8 mouse cellular contexts compared by ENCODE assay signal in genomic region chr7:44525126-44525832, GRCm38 (mm10). TPM values are rescaled to one million over a fixed set of nuclear protein-coding genes. Genes with fewer than 3 reads are reported as not detected.
DNase-seq lines count a peak whose midpoint lies in the region; ATAC-seq lines count a peak whose summit lies in the region.

No protein-coding gene starts in this region.

- peaks cover 34% of the 10 kb centered on the region for H3K27me3 ChIP-seq in intestine, embryonic 16.5 days (replicated peaks; ENCODE audit: control insufficient read depth, insufficient read depth, low read length)
- H3K27me3 ChIP-seq in limb, embryonic 13.5 days = peaks cover 89% of the 10 kb centered on the region

- peak overlapping the region; percentile 21 for H3K4me3 ChIP-seq in intestine, embryonic 16.5 days (ENCODE audit: low read length)
- H3K4me3 ChIP-seq in limb, embryonic 13.5 days = peak overlapping the region; percentile 3; the same call in 1 of the 2 replicates

- H3K4me2 ChIP-seq in intestine, embryonic 16.5 days (ENCODE audit: low read depth, low read length) = peak overlapping the region; percentile 43
- H3K4me2 ChIP-seq in limb, embryonic 13.5 days (replicated peaks) = peak overlapping the region; percentile 14; the same call in 1 of the 2 replicates

- ATAC-seq in intestine, embryonic 16.5 days = peak; percentile 40
- no peak for ATAC-seq in limb, embryonic 13.5 days (ENCODE audit: low FRiP score, low read depth)

- H3K36me3 ChIP-seq in intestine, embryonic 16.5 days (ENCODE audit: control insufficient read depth, insufficient read depth, low read length) = no peaks in the 10 kb centered on the region
- no peaks in the 10 kb centered on the region for H3K36me3 ChIP-seq in limb, embryonic 13.5 days

- peaks cover 16% of the 10 kb centered on the region for H3K4me1 ChIP-seq in intestine, embryonic 16.5 days (ENCODE audit: control insufficient read depth, insufficient read depth, low read length)
- peaks cover 17% of the 10 kb centered on the region for H3K4me1 ChIP-seq in limb, embryonic 13.5 days

- WGBS in intestine, embryonic 16.5 days = 15% methylated on average over 22 of the region's 22 CpGs
- whole genome bisulfite sequencing in limb, embryonic 13.5 days = 11% methylated on average over 22 of the region's 22 CpGs

- peak overlapping the region; percentile 58 for H3K9ac ChIP-seq in intestine, embryonic 16.5 days (ENCODE audit: low read depth, low read length)
- peak overlapping the region; percentile 31 for H3K9ac ChIP-seq in limb, embryonic 13.5 days

- peak; percentile 53 for DNase-seq in retina, postnatal 1 day
- no peak for DNase-seq in retina, embryonic 14.5 days (ENCODE audit: low spot score)
- DNase-seq in cerebellum, adult 9-11 months = peak; percentile 78
- DNase-seq in heart, adult 11 months = peak; percentile 99
- DNase-seq in right cerebral cortex, postnatal 25 days = peak; percentile 31
- DNase-seq in thymus, postnatal 10 days (ENCODE audit: low spot score in 2 of 2) = no peak

- no peaks in the 10 kb centered on the region for H3K9me3 ChIP-seq in intestine, embryonic 16.5 days (ENCODE audit: control insufficient read depth, low read length)
- H3K9me3 ChIP-seq in limb, embryonic 13.5 days = no peaks in the 10 kb centered on the region

- H3K27ac ChIP-seq in intestine, embryonic 16.5 days (ENCODE audit: low read length) = no peak overlapping the region
- H3K27ac ChIP-seq in limb, embryonic 13.5 days = no peak overlapping the region

RNA-seq across cellular contexts. Expression of gene Mybpc2, which starts 0.8 kb away (rescaled TPM):
- polyA plus RNA-seq in intestine, embryonic 16.5 days (2015; fragmentation: Nextera tagmentation; extraction: Ambion mirVana) = 0.38 and 0.45 TPM in 2 replicates
- 0.08 and 0.10 TPM in 2 replicates for polyA plus RNA-seq in limb, embryonic 13.5 days (2015; fragmentation: Nextera tagmentation; extraction: Ambion mirVana)

RNA-seq across cellular contexts. Expression of gene Spib, which starts 6.6 kb away (rescaled TPM):
- polyA plus RNA-seq in intestine, embryonic 16.5 days (2015; fragmentation: Nextera tagmentation; extraction: Ambion mirVana) = 0.39 and 0.48 TPM in 2 replicates
- 0.19 and 0.25 TPM in 2 replicates for polyA plus RNA-seq in limb, embryonic 13.5 days (2015; fragmentation: Nextera tagmentation; extraction: Ambion mirVana)

RNA-seq across cellular contexts. Expression of gene Pold1, which starts 23.4 kb away (rescaled TPM):
- polyA plus RNA-seq in intestine, embryonic 16.5 days (2015; fragmentation: Nextera tagmentation; extraction: Ambion mirVana) = 68.5 and 76.4 TPM in 2 replicates
- 101 and 105 TPM in 2 replicates for polyA plus RNA-seq in limb, embryonic 13.5 days (2015; fragmentation: Nextera tagmentation; extraction: Ambion mirVana)

RNA-seq across cellular contexts. Expression of gene Nr1h2, which starts 28.5 kb away (rescaled TPM):
- 79.3 and 83.3 TPM in 2 replicates for polyA plus RNA-seq in intestine, embryonic 16.5 days (2015; fragmentation: Nextera tagmentation; extraction: Ambion mirVana)
- polyA plus RNA-seq in limb, embryonic 13.5 days (2015; fragmentation: Nextera tagmentation; extraction: Ambion mirVana) = 70.5 and 72.4 TPM in 2 replicates

RNA-seq across cellular contexts. Expression of gene Fam71e1, which starts 28.9 kb away (rescaled TPM):
- polyA plus RNA-seq in intestine, embryonic 16.5 days (2015; fragmentation: Nextera tagmentation; extraction: Ambion mirVana) = 5.9 and 6.2 TPM in 2 replicates
- polyA plus RNA-seq in limb, embryonic 13.5 days (2015; fragmentation: Nextera tagmentation; extraction: Ambion mirVana) = 22.4 and 22.9 TPM in 2 replicates

Comparison
In these comparisons a context has a peak if more than half of its experiments do, and no peak if none do; other contexts are left out.
1. DNase-seq: peak in retina, postnatal 1 day (single experiment), cerebellum, adult 9-11 months (single experiment), heart, adult 11 months (single experiment) and right cerebral cortex, postnatal 25 days (single experiment); none in retina, embryonic 14.5 days (single experiment) and thymus, postnatal 10 days (0 of 2).